Comparison of ENCODE assay signal across 13 mouse cellular contexts in genomic region chr7:44853065-44853464, GRCm38 (mm10). TPM values are rescaled to one million over a fixed set of nuclear protein-coding genes. Genes with fewer than 3 reads are reported as not detected.
DNase-seq lines count a peak whose midpoint lies in the region; ATAC-seq lines count a peak whose summit lies in the region.
"Had no signal": no experiment of that assay in that cellular context is flagged by ENCODE, and none has a peak within 500 bp of the region (broad histone marks: within the 10 kb centered on the region; RNA-seq: fewer than 3 reads in every experiment).

No protein-coding gene starts in this region.

- no peaks in the 10 kb centered on the region for H3K27me3 ChIP-seq in megakaryocyte, embryonic 14.5 days (replicated peaks)
- no peaks in the 10 kb centered on the region for H3K27me3 ChIP-seq in intestine, embryonic 15.5 days (replicated peaks)
- H3K27me3 ChIP-seq in neural tube, embryonic 13.5 days, result no peaks in the 10 kb centered on the region

- intact Hi-C loops in heart, postnatal 36 days (cut with DNase I), result no loop called here

- H3K27ac ChIP-seq in intestine, embryonic 15.5 days, result no peak overlapping the region
- H3K27ac ChIP-seq in neural tube, embryonic 13.5 days (replicated peaks), result no peak overlapping the region

- peak; percentile 94 for DNase-seq in heart, adult 11 months
- DNase-seq in heart, postnatal 36 days, result no peak
- no peak for DNase-seq in frontal cortex, postnatal 25 days (ENCODE audit: low spot score in 2 of 2)
- no peak for DNase-seq in yolk sac, embryonic 10.5 days (ENCODE audit: low spot score)
- DNase-seq: forebrain, postnatal 0 days; heart, adult 2 months; kidney, adult 8-10 months; lung, postnatal 4 days; right cerebral cortex, postnatal 25 days had no signal

- peak overlapping the region; percentile 98 for H3K4me3 ChIP-seq in megakaryocyte, embryonic 14.5 days (replicated peaks)
- H3K4me3 ChIP-seq in intestine, embryonic 15.5 days (replicated peaks), result no peak overlapping the region
- H3K4me3 ChIP-seq in neural tube, embryonic 13.5 days, result no peak overlapping the region

- peaks cover 29% of the 10 kb centered on the region for H3K36me3 ChIP-seq in megakaryocyte, embryonic 14.5 days (replicated peaks; ENCODE audit: low read length)
- H3K36me3 ChIP-seq in intestine, embryonic 15.5 days, result peaks cover 13% of the 10 kb centered on the region
- peaks cover 16% of the 10 kb centered on the region for H3K36me3 ChIP-seq in neural tube, embryonic 13.5 days

- no peaks in the 10 kb centered on the region for H3K9me3 ChIP-seq in megakaryocyte, embryonic 14.5 days
- H3K9me3 ChIP-seq in intestine, embryonic 15.5 days, result no peaks in the 10 kb centered on the region
- H3K9me3 ChIP-seq in neural tube, embryonic 13.5 days, result no peaks in the 10 kb centered on the region

- H3K4me2 ChIP-seq in intestine, embryonic 15.5 days (replicated peaks), result peak overlapping the region; percentile 88
- H3K4me2 ChIP-seq in neural tube, embryonic 13.5 days, result peak overlapping the region; percentile 77; the same call in 1 of the 2 replicates

- peak overlapping the region; percentile 71; the same call in 1 of the 2 replicates for H3K9ac ChIP-seq in intestine, embryonic 15.5 days
- peak overlapping the region; percentile 81; the same call in 1 of the 2 replicates for H3K9ac ChIP-seq in neural tube, embryonic 13.5 days

- WGBS in intestine, embryonic 15.5 days, result 91% methylated on average over 2 of the region's 2 CpGs
- 98% methylated on average over 2 of the region's 2 CpGs for WGBS in neural tube, embryonic 13.5 days

- no peak for ATAC-seq in megakaryocyte, adult 5-6 weeks (ENCODE audit: poor library complexity, severe bottlenecking)
- no peak for ATAC-seq in intestine, embryonic 15.5 days
- no peak for ATAC-seq in neural tube, embryonic 13.5 days (ENCODE audit: low read depth)
- ATAC-seq: forebrain, postnatal 0 days had no signal

- H3K4me1 ChIP-seq in megakaryocyte, embryonic 14.5 days, result peaks cover 69% of the 10 kb centered on the region
- H3K4me1 ChIP-seq in intestine, embryonic 15.5 days (replicated peaks), result peaks cover 57% of the 10 kb centered on the region
- peaks cover 66% of the 10 kb centered on the region for H3K4me1 ChIP-seq in neural tube, embryonic 13.5 days (replicated peaks)

RNA-seq across cellular contexts. Expression of gene Pnkp, which starts 3.9 kb away (rescaled TPM):
- 10 to 100 TPM; 18.6 to 21.1 TPM for total RNA-seq in heart, postnatal 36 days (2021)
- 30.0 and 36.4 TPM in 2 replicates for polyA plus RNA-seq in megakaryocyte, embryonic 14.5 days (2012; ENCODE audit: insufficient read depth, low replicate concordance)
- 75.1 and 89.7 TPM in 2 replicates for total RNA-seq in megakaryocyte, adult 5-6 weeks (2015)
- total RNA-seq in megakaryocyte, adult 5-6 weeks (2017), result 109 and 129 TPM in 2 replicates
- polyA plus RNA-seq in intestine, embryonic 15.5 days (2015; fragmentation: Nextera tagmentation; extraction: Ambion mirVana), result 25.9 and 29.0 TPM in 2 replicates
- polyA plus RNA-seq in neural tube, embryonic 13.5 days (2015; fragmentation: Nextera tagmentation; extraction: Ambion mirVana), result 30.2 and 31.6 TPM in 2 replicates

RNA-seq across cellular contexts. Expression of gene Tbc1d17, which starts 4.2 kb away (rescaled TPM):
- 10 to 100 TPM; 58.1 to 59.1 TPM for total RNA-seq in heart, postnatal 36 days (2021)
- polyA plus RNA-seq in megakaryocyte, embryonic 14.5 days (2012; ENCODE audit: insufficient read depth, low replicate concordance), result 44.5 TPM in 2 replicates
- 12.5 and 17.6 TPM in 2 replicates for total RNA-seq in megakaryocyte, adult 5-6 weeks (2015)
- total RNA-seq in megakaryocyte, adult 5-6 weeks (2017), result 13.0 and 14.8 TPM in 2 replicates
- polyA plus RNA-seq in intestine, embryonic 15.5 days (2015; fragmentation: Nextera tagmentation; extraction: Ambion mirVana), result 71.0 and 71.3 TPM in 2 replicates
- polyA plus RNA-seq in neural tube, embryonic 13.5 days (2015; fragmentation: Nextera tagmentation; extraction: Ambion mirVana), result 94.0 and 101 TPM in 2 replicates

RNA-seq across cellular contexts. Expression of gene Akt1s1, which starts 4.3 kb away (rescaled TPM):
- 10 to 100 TPM; 73.6 to 75.4 TPM for total RNA-seq in heart, postnatal 36 days (2021)
- 372 and 2,506 TPM in 2 replicates for polyA plus RNA-seq in megakaryocyte, embryonic 14.5 days (2012; ENCODE audit: insufficient read depth, low replicate concordance)
- 4.7 and 6.5 TPM in 2 replicates for total RNA-seq in megakaryocyte, adult 5-6 weeks (2015)
- total RNA-seq in megakaryocyte, adult 5-6 weeks (2017), result 8.0 and 9.6 TPM in 2 replicates
- polyA plus RNA-seq in intestine, embryonic 15.5 days (2015; fragmentation: Nextera tagmentation; extraction: Ambion mirVana), result 112 and 116 TPM in 2 replicates
- polyA plus RNA-seq in neural tube, embryonic 13.5 days (2015; fragmentation: Nextera tagmentation; extraction: Ambion mirVana), result 89.7 and 99.0 TPM in 2 replicates

RNA-seq across cellular contexts. Expression of gene Ptov1, which starts 16.5 kb away (rescaled TPM):
- total RNA-seq in heart, postnatal 36 days (2021), result 100 to 1,000 TPM; 158 to 183 TPM
- 191 and 368 TPM in 2 replicates for polyA plus RNA-seq in megakaryocyte, embryonic 14.5 days (2012; ENCODE audit: insufficient read depth, low replicate concordance)
- 21.3 and 29.0 TPM in 2 replicates for total RNA-seq in megakaryocyte, adult 5-6 weeks (2015)
- total RNA-seq in megakaryocyte, adult 5-6 weeks (2017), result 5.9 and 8.7 TPM in 2 replicates
- polyA plus RNA-seq in intestine, embryonic 15.5 days (2015; fragmentation: Nextera tagmentation; extraction: Ambion mirVana), result 239 and 253 TPM in 2 replicates
- 471 and 515 TPM in 2 replicates for polyA plus RNA-seq in neural tube, embryonic 13.5 days (2015; fragmentation: Nextera tagmentation; extraction: Ambion mirVana)

RNA-seq across cellular contexts. Expression of gene Atf5, which starts 36.6 kb away (rescaled TPM):
- 10 to 100 TPM; 54.3 to 62.0 TPM for total RNA-seq in heart, postnatal 36 days (2021)
- polyA plus RNA-seq in megakaryocyte, embryonic 14.5 days (2012; ENCODE audit: insufficient read depth, low replicate concordance), result 279 and 321 TPM in 2 replicates
- total RNA-seq in megakaryocyte, adult 5-6 weeks (2015), result 2.1 and 2.6 TPM in 2 replicates
- 1.9 and 5.3 TPM in 2 replicates for total RNA-seq in megakaryocyte, adult 5-6 weeks (2017)
- polyA plus RNA-seq in intestine, embryonic 15.5 days (2015; fragmentation: Nextera tagmentation; extraction: Ambion mirVana), result 6.2 and 6.6 TPM in 2 replicates
- 4.1 and 4.8 TPM in 2 replicates for polyA plus RNA-seq in neural tube, embryonic 13.5 days (2015; fragmentation: Nextera tagmentation; extraction: Ambion mirVana)
